Mouse (Mus musculus) brain, embryonic 14.5 days (tissue): ENCODE data around the gene AL732309.1.

Experiments
- CTCF ChIP-seq: fragments of 200-500 bp; IDR thresholded peaks from 2 replicates; pipeline ENCODE4 v1.5.1; 2012; ENCODE audit warnings: inconsistent platforms, mild to moderate bottlenecking, moderate library complexity, borderline replicate concordance; ENCODE audit not compliant: insufficient read depth, insufficient read length; ENCODE audit errors: extremely low read depth
- POLR2A ChIP-seq: fragments of 200-500 bp; IDR thresholded peaks from 2 replicates; pipeline ENCODE4 v1.6.1; 2012; ENCODE audit warnings: mild to moderate bottlenecking, inconsistent platforms, borderline replicate concordance; ENCODE audit not compliant: poor library complexity, insufficient read depth, insufficient read length, severe bottlenecking; ENCODE audit errors: extremely low read depth

GRCm38 (mm10) chr2:25218445-25218844 is 28.2 kb downstream of the AL732309.1 start, which contains the start of gene Fam166a:
- TF ChIP-seq POLR2A (no peak), CTCF (no peak)
